Mouse (Mus musculus): ENCODE measurements around the gene Sema3b.

- TF ChIP-seq CTCF (IDR thresholded peaks at IDR 0.05; ENCODE audit: insufficient read depth, low read length) (no peak), POLR2A (IDR thresholded peaks at IDR 0.05; ENCODE audit: borderline replicate concordance, extremely low read depth, low read depth, low read length) (no peak)
Measured at GRCm38 (mm10) chr9:107548820-107549219, 60.2 kb downstream of the Sema3b start.

All from lung, adult 2 months (tissue).